Mouse (Mus musculus): ENCODE results near the gene Gpx8. TPM values are rescaled to one million over a fixed set of nuclear protein-coding genes. Genes with fewer than 3 reads are reported as not detected.

Gene Gpx8
- polyA plus RNA-seq, 1 experiment from 2014 or later = 147 TPM

MicroRNAs within 50 kb of the gene (microRNA counts, 519-probe panel; counts per million panel counts)
- microRNA mmu-miR-449a = 32.2 counts per million
- microRNA mmu-miR-449b = 32.2 counts per million
- microRNA mmu-miR-449c = 32.2 counts per million

Small RNAs within 50 kb of the gene (microRNA-seq; reads per million reads assigned to microRNA genes)
- gene Mir449a (ENCODE audit: borderline number of aligned reads) = 39.3 reads per million, percentile 56 among the genes with 10 or more reads in this experiment
- not detected for gene Mir449b (ENCODE audit: borderline number of aligned reads)
- 0.20 reads per million for gene Mir449c (ENCODE audit: borderline number of aligned reads)

Other genes starting within 250 kb of the Gpx8 start
- 37.3 and 41.7 TPM in 2 replicates for gene Plpp1, start 245.6 kb downstream of the Gpx8 start, polyA plus RNA-seq (2014; fragmentation: Nextera tagmentation; extraction: Ambion mirVana)
- gene Mtrex, start 119.0 kb downstream of the Gpx8 start, polyA plus RNA-seq (2014; fragmentation: Nextera tagmentation; extraction: Ambion mirVana) = 55.7 and 63.1 TPM in 2 replicates
- 15.5 TPM in 2 replicates for gene Dhx29, start 119.0 kb downstream of the Gpx8 start, polyA plus RNA-seq (2014; fragmentation: Nextera tagmentation; extraction: Ambion mirVana)
- 0.13 and 0.18 TPM in 2 replicates for gene Ccno, start 58.6 kb downstream of the Gpx8 start, polyA plus RNA-seq (2014; fragmentation: Nextera tagmentation; extraction: Ambion mirVana)
- not detected in 2 replicates for gene Mcidas, start 52.6 kb downstream of the Gpx8 start, polyA plus RNA-seq (2014; fragmentation: Nextera tagmentation; extraction: Ambion mirVana)
- gene Cdc20b, start 11.3 kb downstream of the Gpx8 start, polyA plus RNA-seq (2014; fragmentation: Nextera tagmentation; extraction: Ambion mirVana) = 0.14 TPM in 1 of 2 replicates, not detected in the other
- gene Gzma, start 54.6 kb upstream of the Gpx8 start, polyA plus RNA-seq (2014; fragmentation: Nextera tagmentation; extraction: Ambion mirVana) = not detected in 2 replicates
- gene Esm1, start 163.2 kb upstream of the Gpx8 start, polyA plus RNA-seq (2014; fragmentation: Nextera tagmentation; extraction: Ambion mirVana) = 0.44 and 0.90 TPM in 2 replicates
- not detected in 2 replicates for gene Gzmk, start 179.5 kb upstream of the Gpx8 start, polyA plus RNA-seq (2014; fragmentation: Nextera tagmentation; extraction: Ambion mirVana)
- 3.0 and 3.1 TPM in 2 replicates for gene BC067074, start 246.7 kb upstream of the Gpx8 start, polyA plus RNA-seq (2014; fragmentation: Nextera tagmentation; extraction: Ambion mirVana)